Mouse (Mus musculus): ENCODE data around the gene Pimreg.

Pimreg gene

DNA sequence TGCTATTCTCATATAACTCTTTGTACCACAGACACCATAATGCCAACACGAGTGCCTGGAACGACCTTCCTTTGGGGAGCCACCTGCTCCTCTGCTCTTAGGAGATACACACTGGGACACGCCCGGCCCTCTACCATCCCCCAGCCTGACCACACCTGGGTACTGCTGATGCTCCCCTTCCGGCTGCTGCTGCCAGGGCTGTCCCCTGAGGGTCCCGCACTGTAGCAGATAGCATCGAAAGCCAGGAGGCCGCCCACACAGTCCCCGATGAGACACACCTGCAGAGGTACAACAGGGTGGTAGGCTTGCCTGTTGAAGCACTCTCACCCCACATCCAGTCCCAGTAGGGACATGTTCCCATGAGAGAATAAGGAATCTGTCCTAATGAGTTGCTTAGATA, 28.9 kb downstream of the Pimreg start:
- no peak for TF ChIP-seq GATA4 (IDR thresholded peaks at IDR 0.05; ENCODE audit: insufficient replicate concordance, low read length)

DNA sequence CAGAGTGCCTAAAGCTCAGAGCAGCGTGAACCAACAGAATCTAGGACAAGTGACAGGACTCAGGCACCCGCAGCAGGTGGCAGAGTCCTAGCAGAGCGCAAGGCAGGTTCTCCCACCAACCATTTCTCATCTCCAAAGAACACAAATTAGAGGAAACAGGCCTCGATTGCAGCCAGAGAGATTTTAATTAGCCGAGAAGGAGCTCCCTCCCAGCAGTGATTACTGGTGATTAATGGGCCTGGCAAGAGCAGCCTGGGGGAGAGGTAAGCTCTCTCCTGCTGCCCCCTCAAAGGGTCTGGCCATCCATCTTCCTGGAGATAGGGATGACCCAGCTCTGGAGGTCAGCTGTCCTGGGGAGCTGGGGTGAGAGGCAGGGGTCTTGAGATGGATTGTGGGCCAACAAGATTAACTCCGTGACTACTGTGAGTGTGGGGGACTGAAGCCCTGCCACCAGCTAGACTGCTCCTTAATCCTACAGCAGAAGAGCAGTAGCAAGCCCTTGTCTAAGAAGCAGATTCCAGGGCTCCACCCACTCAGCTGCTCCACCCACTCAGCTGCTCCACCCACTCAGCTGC, 30.6 kb downstream of the Pimreg start:
- TF ChIP-seq GATA4 (IDR thresholded peaks at IDR 0.05; ENCODE audit: insufficient replicate concordance, low read length): no peak

DNA sequence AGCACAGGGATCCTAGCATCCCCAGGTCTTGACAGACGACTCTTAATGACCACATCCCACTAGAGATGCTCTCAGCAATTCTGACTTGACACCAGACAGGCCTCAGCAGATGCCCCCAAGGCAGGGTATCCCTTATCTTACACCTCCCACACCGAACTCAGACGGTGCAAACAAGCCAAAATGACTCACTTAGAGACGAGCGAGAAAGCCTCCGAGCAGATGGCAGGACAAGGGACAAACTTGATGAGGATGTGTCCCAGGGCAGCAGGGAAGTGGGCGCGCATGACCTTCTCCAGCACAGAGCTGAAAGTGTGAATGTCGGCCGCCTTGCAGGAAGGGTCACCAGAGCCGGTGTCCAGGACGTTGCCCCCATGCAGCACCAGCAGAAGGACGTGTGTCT, 32.4 kb downstream of the Pimreg start:
- no peak for TF ChIP-seq GATA4 (IDR thresholded peaks at IDR 0.05; ENCODE audit: insufficient replicate concordance, low read length)

DNA sequence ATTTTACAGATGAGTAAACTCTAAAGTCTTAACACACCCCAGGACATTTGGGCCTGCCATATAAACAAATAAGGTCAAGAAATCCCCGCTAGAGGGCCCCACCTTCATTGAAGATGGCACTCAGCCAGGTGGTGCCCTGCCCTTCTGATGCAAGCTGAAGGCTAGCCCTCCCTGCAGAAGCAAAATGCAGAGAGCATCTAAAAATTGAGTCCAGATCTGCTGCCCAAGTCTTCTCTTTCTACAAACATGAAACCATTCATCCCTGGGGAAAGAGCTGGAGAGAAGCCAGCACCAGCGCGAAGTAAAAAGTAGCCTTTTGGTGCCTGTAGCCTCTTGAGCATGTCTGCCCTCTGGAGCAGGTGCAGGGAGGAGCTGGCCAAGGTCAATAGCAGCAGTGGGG, 36.2 kb downstream of the Pimreg start:
- no peak for TF ChIP-seq GATA4 (IDR thresholded peaks at IDR 0.05; ENCODE audit: insufficient replicate concordance, low read length)

GRCm38 (mm10) chr11:72078647-72079046, 36.8 kb downstream of the Pimreg start:
- no peak for TF ChIP-seq GATA4 (IDR thresholded peaks at IDR 0.05; ENCODE audit: insufficient replicate concordance, low read length)

- no peak for TF ChIP-seq GATA4 (IDR thresholded peaks at IDR 0.05; ENCODE audit: insufficient replicate concordance, low read length)
Measured at GRCm38 (mm10) chr11:72080461-72080860, 38.6 kb downstream of the Pimreg start.

- no peak for TF ChIP-seq GATA4 (IDR thresholded peaks at IDR 0.05; ENCODE audit: insufficient replicate concordance, low read length)
Measured at GRCm38 (mm10) chr11:72082601-72083000, 40.8 kb downstream of the Pimreg start.

DNA sequence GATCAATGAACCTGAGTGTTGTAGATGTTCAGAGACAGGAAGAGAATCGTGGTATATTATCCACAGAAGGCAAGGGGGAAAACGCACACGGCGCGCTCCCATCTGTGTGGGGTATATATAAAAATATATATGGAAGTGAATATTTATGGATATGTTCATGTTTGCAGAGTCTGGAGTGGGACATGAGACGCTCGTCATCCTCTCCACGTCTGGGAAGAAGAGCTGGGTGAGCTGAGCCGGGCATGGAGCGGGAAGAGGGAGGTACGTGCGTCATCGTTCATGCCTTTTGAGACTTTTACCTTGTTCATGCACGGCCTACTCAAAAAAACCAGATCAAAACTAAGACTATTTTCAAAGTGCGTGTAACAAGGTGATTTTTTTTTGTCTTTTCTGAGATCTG, 42.5 kb downstream of the Pimreg start:
- no peak for TF ChIP-seq GATA4 (IDR thresholded peaks at IDR 0.05; ENCODE audit: insufficient replicate concordance, low read length)

DNA sequence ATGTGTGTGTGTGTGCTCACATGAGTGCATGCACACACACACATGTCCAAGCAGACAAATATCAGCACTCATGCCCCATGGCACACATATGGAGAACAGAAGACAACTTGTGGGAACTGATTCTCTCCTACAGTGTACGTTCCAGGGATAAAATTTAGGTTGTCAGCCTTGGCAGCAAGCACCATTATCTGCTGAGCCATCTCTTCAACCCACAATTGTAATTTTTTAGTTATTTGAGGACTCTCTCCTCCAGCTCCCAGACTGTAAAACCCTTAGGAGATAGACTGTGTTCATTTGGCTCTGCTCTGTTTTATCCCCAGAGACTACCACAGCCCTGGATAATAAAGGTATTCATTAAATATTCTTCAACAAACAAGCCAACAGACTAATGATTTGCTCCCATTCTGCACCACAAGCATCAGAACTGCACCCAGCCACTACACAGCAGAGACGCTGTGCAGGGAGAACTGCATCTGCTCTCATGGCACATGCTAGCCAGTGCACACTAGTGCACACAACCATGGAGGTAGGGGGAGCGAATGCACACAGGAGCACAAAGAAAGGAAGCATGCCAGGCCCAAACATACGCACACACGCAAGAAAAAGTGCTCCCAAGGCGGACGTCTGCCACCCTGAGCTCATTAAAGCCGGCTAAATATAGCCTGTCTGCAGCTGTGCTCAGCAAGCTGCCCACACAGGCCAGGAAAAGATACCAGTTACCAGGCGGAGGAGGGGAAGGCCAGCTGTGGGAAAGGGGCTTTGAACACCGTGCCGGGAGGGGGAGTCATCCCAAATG, 44.6 kb downstream of the Pimreg start:
- no peak for TF ChIP-seq GATA4 (IDR thresholded peaks at IDR 0.05; ENCODE audit: insufficient replicate concordance, low read length)

DNA sequence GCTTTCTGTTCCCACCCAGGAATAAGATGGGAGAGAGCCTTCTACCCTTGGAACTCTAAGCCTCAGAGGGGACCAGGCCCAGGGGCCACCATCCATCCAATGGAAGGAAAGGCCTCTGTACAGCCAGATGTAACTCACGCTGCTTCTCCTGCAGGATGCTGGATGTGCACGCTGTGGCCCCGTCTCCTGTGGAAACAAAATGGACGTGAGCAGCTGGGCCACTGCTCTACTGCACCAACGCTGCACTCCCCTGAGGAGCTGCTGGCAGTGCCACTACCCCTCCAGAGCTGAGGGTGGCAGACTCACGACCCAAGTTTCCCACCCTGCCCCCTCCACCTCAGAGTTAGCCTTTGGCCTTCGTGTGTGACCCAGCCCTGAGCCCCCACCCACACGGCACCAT, 50.6 kb downstream of the Pimreg start:
- no peak for TF ChIP-seq GATA4 (IDR thresholded peaks at IDR 0.05; ENCODE audit: insufficient replicate concordance, low read length)

DNA sequence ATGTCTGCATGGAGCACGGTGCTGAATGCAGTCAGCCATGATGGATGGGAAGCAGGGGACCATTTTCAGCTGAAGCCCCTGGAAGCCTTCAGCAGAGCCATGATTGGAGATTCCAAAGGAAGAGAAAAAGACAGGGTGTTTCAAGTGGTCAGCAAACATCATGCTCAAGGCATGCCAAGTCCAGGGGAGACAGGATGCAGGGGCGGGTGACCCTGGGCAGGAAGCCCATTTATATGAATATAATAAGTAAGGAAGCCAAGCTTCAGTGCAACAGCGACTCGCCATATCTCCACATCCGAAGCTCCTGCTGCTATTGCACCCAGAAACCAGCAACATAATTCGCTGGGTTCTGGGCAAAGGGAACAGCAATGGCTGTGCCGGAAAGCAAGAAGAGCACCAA, 52.6 kb downstream of the Pimreg start:
- TF ChIP-seq GATA4 (IDR thresholded peaks at IDR 0.05; ENCODE audit: insufficient replicate concordance, low read length): no peak

GRCm38 (mm10) chr11:72095994-72096393, 54.2 kb downstream of the Pimreg start:
- no peak for TF ChIP-seq GATA4 (IDR thresholded peaks at IDR 0.05; ENCODE audit: insufficient replicate concordance, low read length)

Measured in liver, adult (tissue).